Mouse (Mus musculus) ES-E14 (cell line): Measurements from ENCODE around the gene Arhgef2.

Experiments used
- CHD2 ChIP-seq: IDR thresholded peaks from 2 replicates; pipeline ENCODE4 v1.6.1; 2014; ENCODE audit warnings: mild to moderate bottlenecking, low read depth, low read length, inconsistent platforms
- ZC3H11A ChIP-seq: IDR thresholded peaks from 2 replicates; pipeline ENCODE4 v1.6.1; 2012; ENCODE audit warnings: low read depth, mild to moderate bottlenecking, inconsistent platforms, low read length, borderline replicate concordance
- ZNF384 ChIP-seq: IDR thresholded peaks from 2 replicates; pipeline ENCODE4 v1.6.1; 2012; ENCODE audit warnings: low read depth, low read length, inconsistent platforms

DNA sequence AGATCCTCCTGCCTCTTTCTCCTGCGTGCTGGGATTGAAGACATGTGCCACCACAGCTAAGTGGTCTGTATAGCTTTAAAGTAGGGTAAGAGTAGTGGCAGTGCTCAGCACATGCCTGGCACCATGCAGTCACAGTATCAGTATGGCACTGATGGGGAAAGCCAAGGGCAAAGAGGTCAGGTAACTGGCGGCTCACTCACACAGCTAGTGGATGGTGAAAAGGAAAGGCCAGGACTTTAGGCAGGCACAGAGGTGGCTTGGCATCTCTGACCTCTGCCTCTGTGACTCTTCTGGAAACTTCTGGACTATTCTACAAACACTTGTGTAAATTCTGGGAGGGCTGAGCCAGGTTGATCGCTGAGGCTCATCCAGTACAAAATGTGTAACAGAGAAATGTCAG, 39.6 kb upstream of the Arhgef2 start:
- TF ChIP-seq ZC3H11A: no peak
- no peak for TF ChIP-seq ZNF384
- TF ChIP-seq CHD2: no peak
